Mouse (Mus musculus): ENCODE results near the gene Ptprt.

DNA sequence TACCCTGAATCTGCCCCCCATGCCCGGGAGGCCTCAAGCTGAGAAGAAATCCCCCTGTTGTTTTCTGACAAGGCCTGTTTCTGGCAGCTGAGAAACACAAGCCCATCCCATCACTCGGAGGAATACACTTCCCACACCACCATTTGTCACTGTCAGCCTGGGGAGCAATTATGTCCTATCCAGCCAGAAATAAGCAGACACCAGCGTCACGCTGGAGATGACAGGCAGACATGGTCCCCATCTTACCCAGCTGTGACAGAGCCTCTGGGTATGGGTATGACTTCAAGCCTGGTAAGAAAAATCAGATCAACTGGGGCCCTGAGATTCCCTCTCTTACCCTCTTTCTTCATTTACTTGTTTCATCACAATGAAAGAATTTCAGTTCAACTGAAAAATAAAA, 625.3 kb downstream of the Ptprt start:
- no peak for TF ChIP-seq UBTF (IDR thresholded peaks at IDR 0.05; ENCODE audit: borderline replicate concordance, insufficient read depth, low read depth, low read length)
- no peak for TF ChIP-seq RAD21 (IDR thresholded peaks at IDR 0.05; ENCODE audit: low read depth, low read length)
- TF ChIP-seq TAL1 (IDR thresholded peaks at IDR 0.05; ENCODE audit: low read length) = no peak
